Mouse (Mus musculus) stomach, embryonic 14.5 days (tissue): ENCODE measurements around the gene Prdm8. TPM values are rescaled to one million over a fixed set of nuclear protein-coding genes. Genes with fewer than 3 reads are reported as not detected.

Source experiments
- ATAC-seq: fragments of 200-750 bp; cut with Nextera tagmentation; 2 replicates; pipeline ENCODE4 v1.8.0; 2017; ENCODE audit warnings: low read depth, moderate TSS enrichment; ENCODE audit not compliant: insufficient number of reproducible peaks, insufficient read depth, low FRiP score
- H3K27ac ChIP-seq: fragments of 300-500 bp; sonication (generic); 2 replicates; pipeline ENCODE4 v1.5.1; 2014; ENCODE audit warnings: mild to moderate bottlenecking, low read length, moderate library complexity, mixed read lengths
- H3K27me3 ChIP-seq: fragments of 300-500 bp; sonication (generic); 2 replicates; pipeline ENCODE4 v1.6.1; 2014; ENCODE audit warnings: low read length, control low read depth, mixed read lengths; ENCODE audit not compliant: control insufficient read depth, insufficient read depth
- H3K36me3 ChIP-seq: fragments of 300-500 bp; sonication (generic); 2 replicates; pipeline ENCODE4 v1.6.1; 2014; ENCODE audit warnings: mild to moderate bottlenecking, control low read depth, low read length, moderate library complexity, mixed read lengths; ENCODE audit not compliant: control insufficient read depth, insufficient read depth
- H3K4me1 ChIP-seq: fragments of 300-500 bp; sonication (generic); 2 replicates; pipeline ENCODE4 v1.6.1; 2014; ENCODE audit warnings: low read length, control low read depth, mixed read lengths; ENCODE audit not compliant: control insufficient read depth, insufficient read depth
- H3K4me2 ChIP-seq: fragments of 300-500 bp; sonication (generic); replicated peaks from 2 replicates; pipeline ENCODE4 v1.6.1; 2014; ENCODE audit warnings: low read depth, low read length, control low read depth
- H3K4me3 ChIP-seq: fragments of 300-500 bp; sonication (generic); 2 replicates; pipeline ENCODE4 v1.5.1; 2014; ENCODE audit warnings: low read depth, low read length, control low read depth
- H3K9ac ChIP-seq: fragments of 300-500 bp; sonication (generic); replicated peaks from 2 replicates; pipeline ENCODE4 v1.6.1; 2014; ENCODE audit warnings: low read depth, mild to moderate bottlenecking, control low read depth, low read length, moderate library complexity, mixed read lengths
- H3K9me3 ChIP-seq: fragments of 300-500 bp; sonication (generic); 2 replicates; pipeline ENCODE4 v1.6.1; 2016; ENCODE audit warnings: low read depth, low read length, control low read depth; ENCODE audit not compliant: control insufficient read depth
- WGBS: fragments of 180-500 bp; shearing (Covaris S2); extraction: QIAGEN DNeasy Blood & Tissue Kit; methylation state at CpG from one replicate; pipeline ENCODE4 v1.1.7; 2014; 5-methylcytosine and 5-hydroxymethylcytosine counted together
- polyA plus RNA-seq: library from polyadenylated mRNA; unstranded; fragments of >200 nt; fragmentation: Nextera tagmentation; extraction: Ambion mirVana; gene quantifications from 2 replicates; pipeline ENCODE4 v1.2.1, GENCODE M21; 2014

Prdm8 gene
- polyA plus RNA-seq, 1 experiment from 2014 or later, result 0.22 TPM

DNA sequence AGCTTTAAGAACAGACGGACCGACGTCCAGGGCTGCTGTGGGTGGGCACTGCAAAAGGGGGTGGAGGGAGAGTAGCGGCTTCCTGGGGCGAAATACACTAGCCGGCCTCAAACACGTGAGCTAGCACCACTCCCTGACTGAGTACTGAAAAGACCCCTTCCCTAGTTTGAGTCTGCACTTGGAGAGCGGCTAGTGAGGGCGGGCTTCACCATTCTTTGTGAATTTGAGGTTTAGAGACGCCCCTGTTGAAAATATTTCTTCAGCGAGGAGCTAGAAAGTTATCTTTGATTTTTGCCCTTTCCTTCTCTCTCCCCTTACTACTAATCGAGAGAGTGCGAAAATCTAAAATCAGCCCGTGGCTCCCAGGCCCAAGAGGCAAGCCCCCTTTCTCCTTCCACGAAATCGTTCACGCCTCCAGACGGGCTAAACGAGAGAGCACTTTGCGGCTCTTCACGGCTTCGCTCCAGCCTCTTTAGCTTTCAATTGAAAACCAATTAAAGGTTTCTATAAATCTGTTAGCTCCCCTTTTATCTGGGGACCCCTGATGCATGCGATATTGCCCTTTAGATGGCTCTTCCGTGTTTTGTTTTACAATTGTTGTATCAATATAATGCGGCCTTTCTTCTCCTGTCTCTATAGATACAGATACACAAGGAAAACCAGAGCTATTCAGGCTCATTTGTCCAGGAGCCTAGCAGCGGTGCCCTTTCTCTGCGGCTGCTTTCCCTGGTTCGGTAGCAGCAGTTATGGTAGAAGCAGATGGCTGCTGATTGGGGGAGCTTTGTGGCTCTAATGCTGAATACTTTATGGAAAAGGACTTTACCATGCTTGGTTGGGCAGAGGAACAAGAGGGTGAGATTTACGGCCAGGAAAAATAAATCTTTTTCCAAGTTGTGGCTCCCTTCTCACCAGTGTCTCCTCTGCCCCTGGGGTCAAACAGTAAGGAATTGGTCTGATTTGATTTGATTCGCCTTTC lies 2.7 kb downstream of the Prdm8 start:
- H3K4me2 ChIP-seq, result no peak overlapping the region
- H3K9ac ChIP-seq, result no peak overlapping the region
- no peaks in the 10 kb centered on the region for H3K9me3 ChIP-seq
- H3K27me3 ChIP-seq, result peaks cover 45% of the 10 kb centered on the region
- H3K27ac ChIP-seq, result no peak overlapping the region
- H3K36me3 ChIP-seq, result no peaks in the 10 kb centered on the region
- H3K4me1 ChIP-seq, result peaks cover 10% of the 10 kb centered on the region; the same call in 1 of the 2 replicates
- WGBS, result 3% methylated on average over 30 of the region's 30 CpGs
- H3K4me3 ChIP-seq, result no peak overlapping the region
- ATAC-seq, result no peak

DNA sequence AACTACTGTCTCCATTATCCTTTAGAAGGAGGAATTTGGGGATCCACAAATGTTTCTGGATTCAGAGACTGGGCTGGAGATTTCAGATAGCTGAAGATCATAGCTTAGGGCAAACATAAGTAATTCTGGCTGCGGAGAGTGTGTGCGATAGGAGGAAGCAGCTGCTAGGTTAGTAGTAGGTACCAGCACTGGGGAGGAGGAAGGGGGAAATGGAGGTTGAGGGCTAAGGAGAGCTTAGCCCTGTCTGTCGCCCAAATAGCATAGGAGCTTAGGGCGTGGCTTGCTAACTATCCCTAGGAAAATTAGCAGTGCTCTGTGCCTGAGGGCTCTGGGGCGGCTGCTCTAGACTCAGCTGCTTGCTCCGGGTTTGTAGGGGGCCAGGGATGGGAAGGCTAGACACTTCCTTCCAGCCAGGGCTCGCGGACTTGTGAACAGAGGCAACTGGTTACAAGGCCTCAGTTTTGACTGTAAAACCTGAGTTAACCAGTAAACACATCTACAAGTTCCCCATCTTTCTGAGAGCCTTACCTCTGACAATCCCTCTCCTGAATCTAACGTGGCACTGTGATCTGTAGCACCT lies 4.7 kb downstream of the Prdm8 start:
- Histone ChIP-seq H3K27ac (no peak overlapping the region), H3K9me3 (no peaks in the 10 kb centered on the region), H3K4me3 (no peak overlapping the region), H3K4me2 (no peak overlapping the region), H3K27me3 (peaks cover 43% of the 10 kb centered on the region), H3K4me1 (peaks cover 10% of the 10 kb centered on the region; the same call in 1 of the 2 replicates), H3K9ac (no peak overlapping the region), H3K36me3 (no peaks in the 10 kb centered on the region)
- WGBS, result 21% methylated on average over 9 of the region's 9 CpGs
- ATAC-seq, result no peak

DNA sequence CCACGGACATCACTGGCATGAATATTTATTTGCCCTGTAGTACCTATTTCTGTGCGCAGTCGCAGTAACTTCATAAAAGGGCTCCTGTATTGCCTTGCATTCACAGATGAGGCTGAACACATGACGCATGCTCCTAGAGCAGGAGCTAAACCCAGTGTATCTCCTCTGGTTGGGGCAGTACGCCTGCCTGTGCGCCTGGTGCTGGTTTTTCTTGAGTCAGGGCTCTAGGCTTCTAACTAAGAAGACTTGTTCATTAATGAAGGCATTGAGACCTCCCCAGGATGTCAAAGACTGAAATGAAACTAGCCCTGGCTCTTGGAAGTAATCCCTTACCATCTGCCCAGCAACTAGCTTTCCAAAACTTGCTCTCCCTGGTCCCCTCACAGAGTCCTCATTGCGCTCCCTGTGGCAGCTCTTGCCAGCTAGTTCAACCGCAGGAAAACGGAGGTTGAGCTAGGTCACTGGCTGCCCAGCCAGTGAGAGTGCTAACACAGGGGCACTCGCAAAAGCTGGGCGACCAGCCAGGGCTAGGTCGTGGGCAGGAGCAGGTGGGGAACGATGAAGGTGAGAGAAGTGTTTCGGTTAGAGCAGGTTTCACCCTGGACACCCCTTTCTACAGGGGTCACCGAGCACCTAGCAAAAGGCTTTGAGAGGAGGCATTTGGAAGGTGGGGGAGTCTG lies 5.6 kb downstream of the Prdm8 start:
- 4% methylated on average over 15 of the region's 15 CpGs for WGBS
- Histone ChIP-seq H3K27me3 (peaks cover 45% of the 10 kb centered on the region), H3K4me2 (no peak overlapping the region), H3K4me1 (peaks cover 10% of the 10 kb centered on the region; the same call in 1 of the 2 replicates), H3K9me3 (no peaks in the 10 kb centered on the region), H3K36me3 (no peaks in the 10 kb centered on the region), H3K27ac (no peak overlapping the region), H3K4me3 (no peak overlapping the region), H3K9ac (no peak overlapping the region)
- ATAC-seq, result no peak

DNA sequence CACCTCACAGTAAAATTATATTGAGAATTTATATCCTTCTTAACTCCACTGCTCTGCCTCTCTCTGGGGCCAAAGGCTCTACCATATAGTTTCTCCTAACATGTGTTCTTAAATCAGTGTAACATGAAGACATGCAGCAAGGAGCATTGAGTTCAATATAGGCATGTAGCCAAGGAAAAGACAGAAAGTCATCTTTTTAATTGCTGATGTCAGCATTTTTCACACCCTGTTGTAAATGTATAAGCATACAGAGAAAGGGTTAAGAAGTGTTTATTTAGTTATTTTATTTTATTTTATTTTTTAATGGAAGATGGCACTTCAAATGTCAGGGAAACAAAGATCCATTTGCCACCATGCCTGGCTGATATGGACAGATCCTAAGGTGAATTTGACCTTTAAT lies 6.7 kb downstream of the Prdm8 start:
- no peak for ATAC-seq
- H3K27me3 ChIP-seq, result peaks cover 44% of the 10 kb centered on the region

DNA sequence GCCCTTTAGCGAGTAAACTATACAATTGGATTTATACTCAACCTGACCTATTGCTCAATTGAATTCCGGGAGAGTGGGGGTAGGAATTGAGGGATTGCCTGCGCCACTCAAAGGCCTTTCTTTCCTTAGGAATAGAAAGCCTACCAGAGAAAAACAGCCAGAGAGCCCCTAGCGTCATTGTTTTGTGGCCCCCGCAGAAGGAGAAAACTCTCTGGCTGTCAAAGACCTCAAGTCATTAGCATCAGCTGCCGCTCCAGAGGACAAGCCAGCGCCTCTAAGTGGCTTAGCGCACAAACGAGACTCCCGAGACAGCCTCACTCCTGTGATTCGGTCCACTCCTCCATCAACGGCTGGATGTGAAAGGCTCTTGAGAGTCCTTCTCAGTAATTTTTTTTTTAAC lies 12.6 kb downstream of the Prdm8 start:
- Histone ChIP-seq H3K27ac (no peak overlapping the region), H3K4me2 (no peak overlapping the region), H3K9me3 (no peaks in the 10 kb centered on the region), H3K9ac (no peak overlapping the region), H3K4me3 (no peak overlapping the region), H3K4me1 (peaks cover 5% of the 10 kb centered on the region; the same call in 1 of the 2 replicates), H3K27me3 (peaks cover 63% of the 10 kb centered on the region), H3K36me3 (no peaks in the 10 kb centered on the region)
- 6% methylated on average over 12 of the region's 12 CpGs for WGBS
- ATAC-seq, result no peak

More for the DNA sequence above, 6.7 kb downstream of the Prdm8 start:
- Histone ChIP-seq H3K9ac (no peak overlapping the region), H3K27ac (no peak overlapping the region), H3K4me1 (0 out of 2 replicates have a peak, but pooled peaks cover 3% of the 10 kb centered on the region), H3K9me3 (no peaks in the 10 kb centered on the region), H3K36me3 (no peaks in the 10 kb centered on the region), H3K4me2 (no peak overlapping the region), H3K4me3 (no peak overlapping the region)

DNA sequence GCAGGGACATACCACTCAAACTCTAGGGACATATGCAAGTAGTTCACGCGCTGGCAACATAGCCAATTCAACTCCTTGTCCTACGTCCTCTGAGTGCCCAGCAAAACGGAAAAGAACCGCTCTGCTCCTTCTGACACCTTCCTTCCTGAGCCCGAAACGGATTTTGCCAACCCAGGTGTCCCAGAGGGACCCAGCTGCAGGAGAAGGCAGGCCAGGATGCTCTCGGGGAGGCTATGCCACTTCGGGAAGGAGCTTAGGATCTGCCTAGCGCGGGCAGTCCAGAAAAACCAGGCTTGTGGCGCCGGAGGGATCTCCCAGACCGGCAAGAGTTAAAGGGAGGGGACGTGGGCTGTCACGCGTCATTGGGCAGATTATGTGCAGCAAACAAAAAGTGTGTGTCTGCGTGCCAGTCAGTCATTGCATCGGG lies 13.5 kb downstream of the Prdm8 start:
- under 1% methylated on average over 19 of the region's 19 CpGs for WGBS
- peaks cover 5% of the 10 kb centered on the region; the same call in 1 of the 2 replicates for H3K4me1 ChIP-seq
- H3K36me3 ChIP-seq, result no peaks in the 10 kb centered on the region
- no peak overlapping the region for H3K9ac ChIP-seq
- no peak overlapping the region for H3K4me3 ChIP-seq
- H3K9me3 ChIP-seq, result no peaks in the 10 kb centered on the region
- no peak for ATAC-seq
- peaks cover 64% of the 10 kb centered on the region for H3K27me3 ChIP-seq
- H3K4me2 ChIP-seq, result no peak overlapping the region
- no peak overlapping the region for H3K27ac ChIP-seq

DNA sequence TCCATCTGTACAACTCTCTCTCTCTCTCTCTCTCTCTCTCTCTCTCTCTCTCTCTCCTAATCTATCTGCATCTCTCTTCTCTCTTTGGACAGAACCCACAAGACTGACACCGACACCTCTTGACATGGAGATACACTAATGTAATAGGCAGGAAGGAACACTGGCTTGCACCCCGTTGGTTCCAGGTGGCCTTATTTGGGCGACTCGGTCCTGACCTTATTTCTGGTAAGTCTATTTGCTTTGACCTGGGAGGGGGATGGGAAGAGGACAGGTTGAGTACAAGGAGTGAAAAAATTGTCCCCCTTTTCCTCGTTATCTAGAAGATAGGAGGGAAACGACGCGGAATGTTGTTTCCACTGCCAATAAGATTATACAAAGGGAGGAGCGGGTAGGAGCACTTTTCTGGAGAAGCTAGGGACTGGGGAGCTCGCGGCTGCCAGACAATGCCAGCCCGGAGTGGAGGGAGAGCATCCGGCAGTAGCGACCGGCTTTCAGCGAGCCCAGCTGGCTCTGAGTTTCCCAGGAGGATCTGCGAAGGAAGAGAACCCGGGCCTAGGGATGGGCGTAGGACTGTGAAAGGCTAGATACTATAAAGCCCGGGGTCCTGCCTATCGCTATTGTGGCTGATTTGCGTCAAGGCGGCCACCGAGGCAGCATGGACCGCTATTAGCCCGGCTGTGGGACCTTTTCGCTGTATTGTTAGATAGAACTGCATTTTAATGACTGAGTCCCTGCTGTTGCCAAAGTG lies 14.1 kb downstream of the Prdm8 start:
- no peak for ATAC-seq
- Histone ChIP-seq H3K9me3 (no peaks in the 10 kb centered on the region), H3K27ac (no peak overlapping the region), H3K4me1 (peaks cover 7% of the 10 kb centered on the region; the same call in 1 of the 2 replicates), H3K4me3 (no peak overlapping the region), H3K9ac (no peak overlapping the region), H3K4me2 (no peak overlapping the region), H3K36me3 (no peaks in the 10 kb centered on the region), H3K27me3 (peaks cover 68% of the 10 kb centered on the region)
- WGBS, result 1% methylated on average over 27 of the region's 27 CpGs
